Mouse (Mus musculus): ENCODE results near the gene Usp39. TPM values are rescaled to one million over a fixed set of nuclear protein-coding genes. Genes with fewer than 3 reads are reported as not detected.

Usp39 gene
- total RNA-seq, 2 experiments from 2014 or later, result 19.3 to 24.6 TPM

Other genes starting within 250 kb of the Usp39 start
- gene St3gal5, start 247.6 kb downstream of the Usp39 start, total RNA-seq (2021), result 10 to 100 TPM; 22.4 to 36.0 TPM
- 1 to 10 TPM; 8.6 TPM for gene Atoh8, start 109.6 kb downstream of the Usp39 start, total RNA-seq (2021)
- not detected for gene Sftpb, start 40.6 kb downstream of the Usp39 start, total RNA-seq (2021)
- 10 to 100 TPM; 13.4 to 13.9 TPM for gene 0610030E20Rik, start 2.1 kb upstream of the Usp39 start, total RNA-seq (2021)
- 10 to 100 TPM; 13.6 to 17.1 TPM for gene Tmem150a, start 10.3 kb upstream of the Usp39 start, total RNA-seq (2021)
- gene Rnf181, start 21.8 kb upstream of the Usp39 start, total RNA-seq (2021), result 10 to 100 TPM; 45.6 to 51.5 TPM
- 10 to 100 TPM; 46.5 to 57.8 TPM for gene Vamp5, start 35.3 kb upstream of the Usp39 start, total RNA-seq (2021)
- 100 to 1,000 TPM in 1 of 2 experiments, 10 to 100 TPM in 1; 95.9 to 102 TPM for gene Vamp8, start 45.5 kb upstream of the Usp39 start, total RNA-seq (2021)
- gene Ggcx, start 69.1 kb upstream of the Usp39 start, total RNA-seq (2021), result 10 to 100 TPM; 24.5 to 27.7 TPM
- gene Mat2a, start 94.4 kb upstream of the Usp39 start, total RNA-seq (2021), result 100 to 1,000 TPM; 204 to 226 TPM
- gene Sh2d6, start 176.5 kb upstream of the Usp39 start, total RNA-seq (2021), result under 1 TPM in 1 of 2 experiments, not detected in 1; 0.40 TPM
- 10 to 100 TPM; 11.5 to 13.1 TPM for gene Capg, start 199.2 kb upstream of the Usp39 start, total RNA-seq (2021)

Measured in heart, postnatal 10 days (tissue).